9 mouse cellular contexts compared by ENCODE assay signal in the genomic region with DNA sequence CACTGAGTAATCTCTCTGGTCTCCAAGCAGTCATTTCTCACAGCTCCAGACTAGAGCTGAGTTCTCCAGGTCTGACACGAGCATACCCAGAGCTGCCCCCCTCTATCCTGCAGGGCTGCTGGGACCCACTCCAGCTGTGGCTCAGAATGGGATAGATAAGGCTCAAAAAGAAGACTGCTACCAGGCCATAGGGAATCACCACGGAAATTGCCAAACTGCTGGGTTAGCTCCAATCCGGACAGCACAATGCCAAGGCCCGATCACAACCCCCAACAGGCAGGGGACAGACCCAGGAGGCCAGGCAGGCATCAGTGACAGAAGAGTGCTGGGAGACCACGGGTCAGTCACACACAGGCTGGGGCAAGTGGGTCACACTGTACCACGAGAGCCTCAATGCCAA. TPM values are rescaled to one million over a fixed set of nuclear protein-coding genes. Genes with fewer than 3 reads are reported as not detected.
DNase-seq lines count a peak whose midpoint lies in the region; ATAC-seq and TF ChIP-seq lines count a peak whose summit lies in the region.
"Had no signal": no experiment of that assay in that cellular context is flagged by ENCODE, and none has a peak within 500 bp of the region (broad histone marks: within the 10 kb centered on the region; RNA-seq: fewer than 3 reads in every experiment).

No protein-coding gene starts in this region.

- 64% methylated on average over 6 of the region's 6 CpGs for WGBS in kidney, postnatal 0 days
- WGBS in thymus, adult 2 months, result 92% methylated on average over 6 of the region's 6 CpGs

- TF ChIP-seq CTCF in kidney, postnatal 0 days (IDR thresholded peaks at IDR 0.05; ENCODE audit: low read depth), result no peak
- no peak for TF ChIP-seq CTCF in thymus, adult 2 months (IDR thresholded peaks at IDR 0.05; ENCODE audit: borderline replicate concordance, control insufficient read depth, extremely low read depth, insufficient read depth, low read length, poor library complexity)

- no peaks in the 10 kb centered on the region for H3K36me3 ChIP-seq in kidney, postnatal 0 days (ENCODE audit: insufficient read depth, low read length)
- H3K36me3 ChIP-seq in thymus, adult 2 months (ENCODE audit: control insufficient read depth, insufficient read depth, low read length), result no peaks in the 10 kb centered on the region

- H3K4me1 ChIP-seq in kidney, postnatal 0 days (replicated peaks; ENCODE audit: insufficient read depth, low read length), result peaks cover 9% of the 10 kb centered on the region; the same call in 1 of the 2 replicates
- H3K4me1 ChIP-seq in thymus, adult 2 months (replicated peaks; ENCODE audit: control insufficient read depth, insufficient read depth, low read length), result peaks cover 74% of the 10 kb centered on the region

- H3K4me3 ChIP-seq in kidney, postnatal 0 days (replicated peaks; ENCODE audit: low read depth, low read length), result no peak overlapping the region
- H3K4me3 ChIP-seq in thymus, adult 2 months (ENCODE audit: control insufficient read depth, insufficient read depth, low read length), result no peak overlapping the region

- no peak overlapping the region for H3K27ac ChIP-seq in kidney, postnatal 0 days
- peak overlapping the region; percentile 10; the same call in 1 of the 2 replicates for H3K27ac ChIP-seq in thymus, adult 2 months (ENCODE audit: control insufficient read depth, insufficient read depth, low read length)

- no peak overlapping the region for H3K4me2 ChIP-seq in kidney, postnatal 0 days (ENCODE audit: low read length)

- no peaks in the 10 kb centered on the region for H3K9me3 ChIP-seq in kidney, postnatal 0 days (replicated peaks; ENCODE audit: low read length)
- H3K9me3 ChIP-seq: G1E had no signal

- DNase-seq in adrenal gland, postnatal 10 days, result peak; percentile 66
- DNase-seq in adrenal gland, adult 8-10 months, result no peak
- DNase-seq in kidney, postnatal 0 days (ENCODE audit: low spot score), result no peak
- no peak for DNase-seq in kidney, postnatal 25 days
- no peak for DNase-seq in thymus, adult 2 months
- no peak for DNase-seq in thymus, postnatal 4 days
- no peak for DNase-seq in thymus, adult 18-20 months
- no peak for DNase-seq in left cerebral cortex, postnatal 14 days (ENCODE audit: low spot score in 2 of 2)

- H3K9ac ChIP-seq in kidney, postnatal 0 days (ENCODE audit: low read depth, low read length), result 0 out of 2 replicates have a peak overlapping the region, but pooled peaks have one; percentile 4

- no peaks in the 10 kb centered on the region for H3K27me3 ChIP-seq in kidney, postnatal 0 days (ENCODE audit: insufficient read depth, low read length)
- H3K27me3 ChIP-seq in thymus, adult 2 months (ENCODE audit: control insufficient read depth, insufficient read depth, low read length), result no peaks in the 10 kb centered on the region

- TF ChIP-seq POLR2A in thymus, adult 2 months (IDR thresholded peaks at IDR 0.05; ENCODE audit: control insufficient read depth, extremely low read depth, insufficient read depth, low read length, poor library complexity), result no peak

- intact Hi-C loops in left cerebral cortex, postnatal 14 days (cut with DNase I), result no loop called here

- no peak for ATAC-seq in kidney, postnatal 0 days (replicated peaks; ENCODE audit: low FRiP score, low read depth)

RNA-seq across cellular contexts. Expression of a gene that starts 12.9 kb away (rescaled TPM):
- 10 to 100 TPM; 35.7 to 36.3 TPM for total RNA-seq in adrenal gland, postnatal 10 days (2021)
- 10 to 100 TPM; 42.0 to 53.5 (median 49.6) TPM for total RNA-seq in adrenal gland, adult 8-10 months (2022)
- 5.3 and 5.4 TPM in 2 replicates for polyA plus RNA-seq in kidney, postnatal 0 days (2015; fragmentation: Nextera tagmentation; extraction: Ambion mirVana)
- 74.4 and 102 TPM in 2 replicates for polyA plus RNA-seq in thymus, adult 2 months (2012; rRNA removed)
- 10 to 100 TPM; 28.1 to 28.6 TPM for total RNA-seq in left cerebral cortex, postnatal 14 days (2021)
